ENCODE assay signal across 23 mouse cellular contexts in genomic region chr1:54629106-54629505, GRCm38 (mm10).
DNase-seq lines count a peak whose midpoint lies in the region; ATAC-seq and TF ChIP-seq lines count a peak whose summit lies in the region.
"Had no signal": no experiment of that assay in that cellular context is flagged by ENCODE, and none has a peak within 500 bp of the region (broad histone marks: within the 10 kb centered on the region; RNA-seq: fewer than 3 reads in every experiment).

No protein-coding gene starts in this region.

- no peak overlapping the region for H3K4me2 ChIP-seq in limb, embryonic 14.5 days (replicated peaks; ENCODE audit: low read depth, low read length, severe bottlenecking)
- no peak overlapping the region for H3K4me2 ChIP-seq in intestine, postnatal 0 days (replicated peaks; ENCODE audit: low read depth)
- H3K4me2 ChIP-seq: embryonic facial prominence, embryonic 12.5 days; forebrain, embryonic 13.5 days; forebrain, embryonic 15.5 days had no signal

- no peak overlapping the region for H3K9ac ChIP-seq in limb, embryonic 14.5 days (ENCODE audit: low read depth, low read length, severe bottlenecking)
- no peak overlapping the region for H3K9ac ChIP-seq in intestine, postnatal 0 days (ENCODE audit: low read depth, low read length)
- H3K9ac ChIP-seq: embryonic facial prominence, embryonic 12.5 days; forebrain, embryonic 13.5 days; forebrain, embryonic 15.5 days; forebrain, postnatal 0 days had no signal

- H3K4me3 ChIP-seq in limb, embryonic 14.5 days (replicated peaks; ENCODE audit: low read length): no peak overlapping the region
- no peak overlapping the region for H3K4me3 ChIP-seq in limb, embryonic 10.5 days
- no peak overlapping the region for H3K4me3 ChIP-seq in embryonic fibroblast, embryonic 13.5 days (ENCODE audit: insufficient read depth, low read length)
- H3K4me3 ChIP-seq in intestine, postnatal 0 days (ENCODE audit: low read depth, low read length): no peak overlapping the region
- H3K4me3 ChIP-seq: embryonic facial prominence, embryonic 10.5 days; embryonic facial prominence, embryonic 12.5 days; forebrain, embryonic 10.5 days; forebrain, embryonic 13.5 days; forebrain, embryonic 15.5 days had no signal

- no peaks in the 10 kb centered on the region for H3K9me3 ChIP-seq in limb, embryonic 14.5 days (ENCODE audit: control insufficient read depth, low read length)
- H3K9me3 ChIP-seq in limb, embryonic 10.5 days (replicated peaks): no peaks in the 10 kb centered on the region
- no peaks in the 10 kb centered on the region for H3K9me3 ChIP-seq in intestine, postnatal 0 days (ENCODE audit: control insufficient read depth)
- H3K9me3 ChIP-seq: embryonic facial prominence, embryonic 10.5 days; embryonic facial prominence, embryonic 12.5 days; forebrain, embryonic 10.5 days; forebrain, embryonic 13.5 days; forebrain, embryonic 15.5 days had no signal

- TF ChIP-seq POLR2A in limb, embryonic 14.5 days (IDR thresholded peaks at IDR 0.05; ENCODE audit: borderline replicate concordance, extremely low read depth, insufficient read depth, insufficient read length): no peak
- TF ChIP-seq POLR2A in embryonic fibroblast, embryonic 13.5 days (IDR thresholded peaks at IDR 0.05; ENCODE audit: low read depth, low read length): no peak

- ATAC-seq in limb, embryonic 14.5 days (ENCODE audit: low FRiP score, low read depth): no peak
- ATAC-seq in granulocyte monocyte progenitor cell, adult 5-6 weeks (replicated peaks; ENCODE audit: poor library complexity, severe bottlenecking): no peak
- ATAC-seq in intestine, postnatal 0 days: no peak
- ATAC-seq: activated CD4-positive, CD25-positive, alpha-beta regulatory T cell, adult 4 months; forebrain, embryonic 13.5 days; forebrain, embryonic 15.5 days; forebrain, postnatal 0 days had no signal

- no peaks in the 10 kb centered on the region for H3K36me3 ChIP-seq in limb, embryonic 14.5 days (ENCODE audit: control insufficient read depth, insufficient read depth, low read length)
- no peaks in the 10 kb centered on the region for H3K36me3 ChIP-seq in limb, embryonic 10.5 days
- no peaks in the 10 kb centered on the region for H3K36me3 ChIP-seq in intestine, postnatal 0 days (ENCODE audit: control insufficient read depth, insufficient read depth)
- H3K36me3 ChIP-seq: embryonic facial prominence, embryonic 10.5 days; embryonic facial prominence, embryonic 12.5 days; forebrain, embryonic 10.5 days; forebrain, embryonic 15.5 days had no signal

- TF ChIP-seq CTCF in embryonic fibroblast, embryonic 13.5 days (IDR thresholded peaks at IDR 0.05; ENCODE audit: borderline replicate concordance, insufficient read depth, low read length): no peak
- TF ChIP-seq CTCF in intestine, postnatal 0 days (IDR thresholded peaks at IDR 0.05; ENCODE audit: low read depth): no peak

- peak; percentile 21 for DNase-seq in limb, embryonic 14.5 days (ENCODE audit: low spot score)
- no peak for DNase-seq in limb, embryonic 10.5 days (ENCODE audit: low spot score)
- DNase-seq in NIH3T3 (ENCODE audit: low read depth): peak; percentile 27
- peak; percentile 7 for DNase-seq in skeletal muscle tissue, adult 2 months (ENCODE audit: low read depth, low spot score)
- no peak for DNase-seq in layer of hippocampus, adult 18-20 months (ENCODE audit: low spot score in 2 of 2)
- DNase-seq: adrenal gland, adult 8-10 months; adrenal gland, postnatal 14 days; adrenal gland, postnatal 36 days; cerebellum, adult 11-12 months; cerebellum, adult 2 months; cerebellum, adult 9-10 months; cerebellum, postnatal 10 days; cerebellum, postnatal 25 days; forebrain, postnatal 0 days had no signal

- no peak overlapping the region for H3K27ac ChIP-seq in limb, embryonic 14.5 days (replicated peaks; ENCODE audit: low read depth, low read length)
- no peak overlapping the region for H3K27ac ChIP-seq in limb, embryonic 10.5 days
- H3K27ac ChIP-seq in embryonic fibroblast, embryonic 13.5 days (ENCODE audit: insufficient read depth, low read length): peak overlapping the region; percentile 92
- no peak overlapping the region for H3K27ac ChIP-seq in intestine, postnatal 0 days (ENCODE audit: low read depth, low read length)
- H3K27ac ChIP-seq: embryonic facial prominence, embryonic 10.5 days; embryonic facial prominence, embryonic 12.5 days; forebrain, embryonic 10.5 days; forebrain, embryonic 13.5 days; forebrain, embryonic 15.5 days had no signal

- H3K27me3 ChIP-seq in limb, embryonic 14.5 days (ENCODE audit: control insufficient read depth, insufficient read depth, low read length): no peaks in the 10 kb centered on the region
- H3K27me3 ChIP-seq in limb, embryonic 10.5 days (ENCODE audit: low read depth, poor library complexity, severe bottlenecking): no peaks in the 10 kb centered on the region
- H3K27me3 ChIP-seq in intestine, postnatal 0 days (replicated peaks; ENCODE audit: control insufficient read depth, insufficient read depth, low read length): no peaks in the 10 kb centered on the region
- H3K27me3 ChIP-seq: embryonic facial prominence, embryonic 12.5 days; forebrain, embryonic 13.5 days; forebrain, embryonic 15.5 days had no signal

- H3K4me1 ChIP-seq in limb, embryonic 14.5 days (ENCODE audit: control insufficient read depth, insufficient read depth, low read length): no peaks in the 10 kb centered on the region
- no peaks in the 10 kb centered on the region for H3K4me1 ChIP-seq in limb, embryonic 10.5 days
- peaks cover 4% of the 10 kb centered on the region; the same call in 1 of the 2 replicates for H3K4me1 ChIP-seq in embryonic fibroblast, embryonic 13.5 days (ENCODE audit: control insufficient read depth, insufficient read depth, low read length)
- H3K4me1 ChIP-seq in intestine, postnatal 0 days (replicated peaks; ENCODE audit: control insufficient read depth, insufficient read depth, low read length): no peaks in the 10 kb centered on the region
- H3K4me1 ChIP-seq: embryonic facial prominence, embryonic 10.5 days; embryonic facial prominence, embryonic 12.5 days; forebrain, embryonic 10.5 days; forebrain, embryonic 13.5 days; forebrain, embryonic 15.5 days had no signal

- WGBS in limb, embryonic 14.5 days: 67% methylated on average over 1 of the region's 1 CpGs
- WGBS in limb, embryonic 10.5 days: 90% methylated on average over 1 of the region's 1 CpGs
- WGBS in intestine, postnatal 0 days: 70% methylated on average over 1 of the region's 1 CpGs

Comparison
In these comparisons a context has a peak if more than half of its experiments do, and no peak if none do; other contexts are left out.
1. DNase-seq: peak in limb, embryonic 14.5 days (single experiment), NIH3T3 (single experiment) and skeletal muscle tissue, adult 2 months (single experiment); none in limb, embryonic 10.5 days (single experiment) and layer of hippocampus, adult 18-20 months (0 of 2).